Comparison of ENCODE assay signal across 11 mouse cellular contexts in the genomic region with DNA sequence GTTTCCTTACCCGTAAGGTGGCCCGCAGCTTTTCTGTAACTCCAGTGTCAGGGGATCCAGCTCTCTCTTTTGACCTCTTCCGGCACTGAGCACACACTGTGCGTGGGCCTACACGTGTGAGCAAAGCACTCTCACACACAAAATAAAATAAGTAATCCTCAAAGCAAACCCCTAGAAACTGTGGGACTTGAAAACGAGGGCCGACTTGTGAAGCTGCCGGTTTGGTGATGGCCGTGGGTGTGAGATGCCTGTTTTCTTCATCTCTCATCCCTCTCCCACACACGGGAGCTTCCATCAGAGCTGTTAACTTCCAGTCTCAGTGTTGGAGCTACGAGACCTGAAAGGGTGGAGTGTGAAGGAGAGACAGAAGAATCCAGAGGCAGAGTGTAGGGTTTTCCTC.
"Had no signal": no experiment of that assay in that cellular context is flagged by ENCODE, and none has a peak within 500 bp of the region (broad histone marks: within the 10 kb centered on the region; RNA-seq: fewer than 3 reads in every experiment).

No protein-coding gene starts in this region.

- H3K27ac ChIP-seq: kidney, embryonic 15.5 days; limb, embryonic 10.5 days; liver, embryonic 15.5 days; midbrain, embryonic 13.5 days; stomach, postnatal 0 days had no signal

- ATAC-seq: midbrain, embryonic 13.5 days had no signal

- DNase-seq: kidney, adult 2 months; kidney, postnatal 14 days; lung, adult 2 months; lung, postnatal 36 days; thymus, adult 18-20 months; thymus, postnatal 25 days had no signal

- H3K4me3 ChIP-seq: kidney, embryonic 15.5 days; limb, embryonic 10.5 days; liver, embryonic 15.5 days; midbrain, embryonic 13.5 days had no signal
